Mouse (Mus musculus) left cerebral cortex, adult 2 months (tissue): ENCODE data around the gene Nubp2. TPM values are rescaled to one million over a fixed set of nuclear protein-coding genes. Genes with fewer than 3 reads are reported as not detected.

Experiments
- DNase-seq, 2 experiments: peaks; one replicate each; pipeline ENCODE4 v3.0.0; 2021 to 2022; ENCODE audit warnings: low spot score in 2 of 2, mixed read lengths in 1 of 2; ENCODE audit errors: extremely low spot score in 1 of 2
- H3K27ac ChIP-seq: fragments of 200-600 bp; 2 replicates; pipeline ENCODE4 v1.8.1; 2022
- H3K4me3 ChIP-seq: fragments of 200-600 bp; 2 replicates; pipeline ENCODE4 v1.8.1; 2022
- CTCF ChIP-seq: fragments of 200-600 bp; IDR thresholded peaks from 2 replicates; pipeline ENCODE4 v1.8.1; 2022; ENCODE audit warnings: antibody characterized with exemption, mild to moderate bottlenecking, moderate library complexity
- intact Hi-C: fragments of 180-260 bp; cut with DNase I; formaldehyde crosslinking; loops from one replicate; pipeline ENCODE4 v1.15.1; 2025
- total RNA-seq, 2 experiments: library from RNA; stranded (reverse); gene quantifications; 2 replicates each; pipeline ENCODE4 v1.2.3; 2021

Gene Nubp2
- total RNA-seq, 2 experiments from 2014 or later, result 30.7 to 32.4 TPM

GRCm38 (mm10) chr17:24892785-24893184, 6.6 kb upstream of the Nubp2 start:
- Histone ChIP-seq H3K27ac (no peak overlapping the region), H3K4me3 (no peak overlapping the region)
- no peak for DNase-seq
- intact Hi-C loops, result no loop called here
- TF ChIP-seq CTCF, result no peak

- no peak for DNase-seq
- Histone ChIP-seq H3K27ac (no peak overlapping the region), H3K4me3 (no peak overlapping the region)
- intact Hi-C loops, result no loop called here
- no peak for TF ChIP-seq CTCF
Observed at GRCm38 (mm10) chr17:24891321-24891720, 5.2 kb upstream of the Nubp2 start.

GRCm38 (mm10) chr17:24890151-24891092, 4.3 kb upstream of the Nubp2 start:
- H3K4me3 ChIP-seq, result no peak overlapping the region
- H3K27ac ChIP-seq, result no peak overlapping the region
- peak in 1 of 2 experiments; percentile 14 for DNase-seq
- intact Hi-C loops, result no loop called here
- no peak for TF ChIP-seq CTCF

GRCm38 (mm10) chr17:24888862-24889261, 2.7 kb upstream of the Nubp2 start:
- no peak overlapping the region for H3K4me3 ChIP-seq
- intact Hi-C loops, result no loop called here
- TF ChIP-seq CTCF, result no peak
- DNase-seq, result no peak
- no peak overlapping the region for H3K27ac ChIP-seq

- peak overlapping the region; percentile 96 for H3K27ac ChIP-seq
- peak in 1 of 2 experiments; percentile 20 for DNase-seq
- peak overlapping the region; percentile 82 for H3K4me3 ChIP-seq
- intact Hi-C loops, result no loop called here
- no peak for TF ChIP-seq CTCF
Observed at GRCm38 (mm10) chr17:24887291-24888080, 1.3 kb upstream of the Nubp2 start.

- intact Hi-C loops, result no loop called here
- no peak for TF ChIP-seq CTCF
- Histone ChIP-seq H3K27ac (peak overlapping the region; percentile 96), H3K4me3 (peak overlapping the region; percentile 82)
- DNase-seq, result no peak
Observed at GRCm38 (mm10) chr17:24886932-24887271, 753 bp upstream of the Nubp2 start.

- Histone ChIP-seq H3K27ac (peak overlapping the region; percentile 1; the same call in 1 of the 2 replicates), H3K4me3 (peak overlapping the region; percentile 65)
- intact Hi-C loops, result no loop called here
- no peak for TF ChIP-seq CTCF
- peak in 1 of 2 experiments; percentile 24 for DNase-seq
Observed at GRCm38 (mm10) chr17:24885356-24886133, 604 bp downstream of the Nubp2 start.

- intact Hi-C loops, result loop anchor here (5.0 kb wide), 1 partner anchor 137 kb away; no protein-coding TSS in a partner anchor
- DNase-seq, result no peak
- Histone ChIP-seq H3K4me3 (no peak overlapping the region), H3K27ac (no peak overlapping the region)
- TF ChIP-seq CTCF, result no peak
Observed at GRCm38 (mm10) chr17:24884391-24884790, 1.8 kb downstream of the Nubp2 start.

- no peak overlapping the region for H3K27ac ChIP-seq
- H3K4me3 ChIP-seq, result no peak overlapping the region
- intact Hi-C loops, result loop anchor here (5.0 kb wide), 1 partner anchor 135 kb away; no protein-coding TSS in a partner anchor
- TF ChIP-seq CTCF, result peak; percentile 57
- DNase-seq, result no peak
Observed at GRCm38 (mm10) chr17:24881738-24882440, 4.3 kb downstream of the Nubp2 start.

GRCm38 (mm10) chr17:24878531-24878930, 7.6 kb downstream of the Nubp2 start:
- intact Hi-C loops, result no loop called here
- Histone ChIP-seq H3K4me3 (no peak overlapping the region), H3K27ac (no peak overlapping the region)
- no peak for DNase-seq
- TF ChIP-seq CTCF, result no peak

GRCm38 (mm10) chr17:24878117-24878397, 8.1 kb downstream of the Nubp2 start:
- intact Hi-C loops, result no loop called here
- no peak overlapping the region for H3K27ac ChIP-seq
- TF ChIP-seq CTCF, result no peak
- no peak for DNase-seq
- no peak overlapping the region for H3K4me3 ChIP-seq
